Mouse (Mus musculus): ENCODE data around the gene Olfr385. TPM values are rescaled to one million over a fixed set of nuclear protein-coding genes. Genes with fewer than 3 reads are reported as not detected.

Gene Olfr385
- not detected for polyA plus RNA-seq (2014; fragmentation: Illumina TruSeq; extraction: RNeasy Lipid Tissue Mini Kit (QIAGEN cat#74804); ENCODE audit: low read depth, low replicate concordance)

GRCm38 (mm10) chr11:73592908-73593307, at the start of gene Olfr385:
TSS of gene Olfr385 (minus strand) at chr11:73593008.

GRCm38 (mm10) chr11:73598294-73598693, 5.5 kb upstream of the Olfr385 start, which contains the start of gene Olfr384:
TSS of gene Olfr384 (plus strand) at chr11:73598594.

Other genes starting within 250 kb of the Olfr385 start
- gene Olfr20, start 242.2 kb downstream of the Olfr385 start, polyA plus RNA-seq (2014; fragmentation: Illumina TruSeq; extraction: RNeasy Lipid Tissue Mini Kit (QIAGEN cat#74804); ENCODE audit: low read depth, low replicate concordance): not detected
- not detected for gene Olfr376, start 221.8 kb downstream of the Olfr385 start, polyA plus RNA-seq (2014; fragmentation: Illumina TruSeq; extraction: RNeasy Lipid Tissue Mini Kit (QIAGEN cat#74804); ENCODE audit: low read depth, low replicate concordance)
- not detected for gene Olfr1, start 193.4 kb downstream of the Olfr385 start, polyA plus RNA-seq (2014; fragmentation: Illumina TruSeq; extraction: RNeasy Lipid Tissue Mini Kit (QIAGEN cat#74804); ENCODE audit: low read depth, low replicate concordance)
- not detected for gene Olfr378, start 164.5 kb downstream of the Olfr385 start, polyA plus RNA-seq (2014; fragmentation: Illumina TruSeq; extraction: RNeasy Lipid Tissue Mini Kit (QIAGEN cat#74804); ENCODE audit: low read depth, low replicate concordance)
- not detected for gene Olfr380, start 135.5 kb downstream of the Olfr385 start, polyA plus RNA-seq (2014; fragmentation: Illumina TruSeq; extraction: RNeasy Lipid Tissue Mini Kit (QIAGEN cat#74804); ENCODE audit: low read depth, low replicate concordance)
- gene Olfr381, start 101.4 kb downstream of the Olfr385 start, polyA plus RNA-seq (2014; fragmentation: Illumina TruSeq; extraction: RNeasy Lipid Tissue Mini Kit (QIAGEN cat#74804); ENCODE audit: low read depth, low replicate concordance): not detected
- not detected for gene Olfr382, start 75.8 kb downstream of the Olfr385 start, polyA plus RNA-seq (2014; fragmentation: Illumina TruSeq; extraction: RNeasy Lipid Tissue Mini Kit (QIAGEN cat#74804); ENCODE audit: low read depth, low replicate concordance)
- not detected for gene Olfr384, start 5.6 kb upstream of the Olfr385 start, polyA plus RNA-seq (2014; fragmentation: Illumina TruSeq; extraction: RNeasy Lipid Tissue Mini Kit (QIAGEN cat#74804); ENCODE audit: low read depth, low replicate concordance)
- not detected for gene Zfp735, start 95.8 kb upstream of the Olfr385 start, polyA plus RNA-seq (2014; fragmentation: Illumina TruSeq; extraction: RNeasy Lipid Tissue Mini Kit (QIAGEN cat#74804); ENCODE audit: low read depth, low replicate concordance)
- not detected for gene Olfr389, start 187.7 kb upstream of the Olfr385 start, polyA plus RNA-seq (2014; fragmentation: Illumina TruSeq; extraction: RNeasy Lipid Tissue Mini Kit (QIAGEN cat#74804); ENCODE audit: low read depth, low replicate concordance)
- not detected for gene Olfr390, start 190.0 kb upstream of the Olfr385 start, polyA plus RNA-seq (2014; fragmentation: Illumina TruSeq; extraction: RNeasy Lipid Tissue Mini Kit (QIAGEN cat#74804); ENCODE audit: low read depth, low replicate concordance)
- not detected for gene Olfr391-ps, start 210.0 kb upstream of the Olfr385 start, polyA plus RNA-seq (2014; fragmentation: Illumina TruSeq; extraction: RNeasy Lipid Tissue Mini Kit (QIAGEN cat#74804); ENCODE audit: low read depth, low replicate concordance)
- not detected for gene Olfr392, start 224.0 kb upstream of the Olfr385 start, polyA plus RNA-seq (2014; fragmentation: Illumina TruSeq; extraction: RNeasy Lipid Tissue Mini Kit (QIAGEN cat#74804); ENCODE audit: low read depth, low replicate concordance)